Mouse (Mus musculus) left cerebral cortex, adult 2 months (tissue): ENCODE data around the gene Cabp4. TPM values are rescaled to one million over a fixed set of nuclear protein-coding genes. Genes with fewer than 3 reads are reported as not detected.

ENCODE experiments used
- DNase-seq, 2 experiments: peaks; one replicate each; pipeline ENCODE4 v3.0.0; 2021 to 2022; ENCODE audit warnings: low spot score in 2 of 2, mixed read lengths in 1 of 2; ENCODE audit errors: extremely low spot score in 1 of 2
- H3K27ac ChIP-seq: fragments of 200-600 bp; 2 replicates; pipeline ENCODE4 v1.8.1; 2022
- H3K4me3 ChIP-seq: fragments of 200-600 bp; 2 replicates; pipeline ENCODE4 v1.8.1; 2022
- CTCF ChIP-seq: fragments of 200-600 bp; IDR thresholded peaks from 2 replicates; pipeline ENCODE4 v1.8.1; 2022; ENCODE audit warnings: antibody characterized with exemption, mild to moderate bottlenecking, moderate library complexity
- intact Hi-C: fragments of 180-260 bp; cut with DNase I; formaldehyde crosslinking; loops from one replicate; pipeline ENCODE4 v1.15.1; 2025
- total RNA-seq, 2 experiments: library from RNA; stranded (reverse); gene quantifications; 2 replicates each; pipeline ENCODE4 v1.2.3; 2021

The Cabp4 gene
- total RNA-seq, 2 experiments from 2014 or later: 0.26 TPM; not detected in 1

DNA sequence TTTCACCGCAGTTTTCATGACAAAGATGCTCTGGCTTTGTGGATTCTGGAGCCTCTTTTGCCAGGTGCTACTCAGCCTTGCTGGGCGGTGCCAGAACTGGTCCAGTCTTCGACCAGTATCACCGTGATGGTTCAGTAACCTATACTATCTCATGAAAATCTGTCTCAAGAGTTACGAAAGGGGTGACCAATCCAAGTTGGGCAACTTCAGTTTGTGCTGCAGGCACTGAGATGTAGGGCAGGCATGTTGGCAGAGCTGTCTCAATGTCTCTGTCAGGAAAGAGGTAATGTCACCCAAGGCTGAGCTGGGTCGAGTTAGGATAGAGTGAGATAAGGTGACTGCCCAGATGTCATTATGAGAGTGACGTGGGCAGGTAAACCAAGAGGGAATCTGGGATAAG lies 36.6 kb upstream of the Cabp4 start:
- Histone ChIP-seq H3K4me3 (no peak overlapping the region), H3K27ac (no peak overlapping the region)
- intact Hi-C loops: no loop called here
- DNase-seq: no peak
- TF ChIP-seq CTCF: no peak

DNA sequence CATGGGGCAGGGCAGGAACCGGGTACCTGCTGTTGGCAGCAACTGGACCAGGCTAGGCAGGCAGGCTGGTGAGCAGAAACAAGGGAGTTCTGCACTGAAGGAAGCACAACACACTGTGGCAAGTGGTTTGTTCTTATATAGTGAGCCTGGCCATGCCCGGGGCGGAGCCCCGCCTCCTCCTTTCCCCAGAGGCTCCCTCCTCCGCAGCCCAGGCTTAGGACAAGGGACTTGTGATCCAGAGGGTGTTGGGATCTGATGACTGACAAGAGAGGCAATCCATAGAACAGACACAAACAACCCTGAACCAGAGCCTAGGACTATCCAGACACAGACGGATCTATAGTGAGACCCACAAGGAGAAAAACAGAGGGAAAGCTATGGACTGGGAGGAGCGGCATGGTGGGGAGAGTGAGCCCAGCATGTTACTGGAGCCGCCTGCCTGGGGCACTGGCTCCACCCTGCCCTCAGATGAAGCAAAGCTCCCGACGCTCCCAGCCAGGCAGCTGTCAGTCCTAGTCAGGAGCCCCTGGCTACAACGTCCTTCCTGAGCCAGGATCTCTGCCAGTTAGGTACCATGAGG lies 31.6 kb upstream of the Cabp4 start, which contains the start of gene Carns1:
Carns1 (minus strand) TSS at position 112 of the 580 bp plus-strand sequence.
- H3K27ac ChIP-seq: peak within 1 kb of the TSS; percentile 69
- TF ChIP-seq CTCF: no peak
- intact Hi-C loops: no loop called here
- H3K4me3 ChIP-seq: no peak within 1 kb of the TSS
- DNase-seq: no peak

DNA sequence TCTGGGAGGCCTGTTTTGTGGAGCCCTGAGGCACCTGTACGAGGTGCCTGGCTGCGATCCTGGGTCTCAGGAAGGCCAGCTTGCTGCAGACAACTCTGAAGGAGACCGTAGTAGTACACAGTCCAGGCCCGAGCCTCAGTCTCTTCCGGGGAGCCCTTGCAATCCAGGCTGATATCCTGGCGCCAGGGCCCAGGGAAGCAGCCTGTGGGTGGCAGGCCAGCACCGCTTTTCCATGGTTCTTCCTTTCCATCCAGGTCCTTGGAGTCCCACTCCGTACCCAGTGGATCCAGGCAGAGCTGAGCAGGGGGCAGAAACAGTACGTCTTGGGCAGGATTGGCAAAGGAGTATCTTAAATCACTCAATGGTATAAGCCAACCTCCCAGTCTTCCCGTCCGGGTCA lies 29.1 kb upstream of the Cabp4 start:
- Histone ChIP-seq H3K4me3 (no peak overlapping the region), H3K27ac (no peak overlapping the region)
- TF ChIP-seq CTCF: no peak; the same call in none of the 2 replicates
- DNase-seq: no peak
- intact Hi-C loops: no loop called here

DNA sequence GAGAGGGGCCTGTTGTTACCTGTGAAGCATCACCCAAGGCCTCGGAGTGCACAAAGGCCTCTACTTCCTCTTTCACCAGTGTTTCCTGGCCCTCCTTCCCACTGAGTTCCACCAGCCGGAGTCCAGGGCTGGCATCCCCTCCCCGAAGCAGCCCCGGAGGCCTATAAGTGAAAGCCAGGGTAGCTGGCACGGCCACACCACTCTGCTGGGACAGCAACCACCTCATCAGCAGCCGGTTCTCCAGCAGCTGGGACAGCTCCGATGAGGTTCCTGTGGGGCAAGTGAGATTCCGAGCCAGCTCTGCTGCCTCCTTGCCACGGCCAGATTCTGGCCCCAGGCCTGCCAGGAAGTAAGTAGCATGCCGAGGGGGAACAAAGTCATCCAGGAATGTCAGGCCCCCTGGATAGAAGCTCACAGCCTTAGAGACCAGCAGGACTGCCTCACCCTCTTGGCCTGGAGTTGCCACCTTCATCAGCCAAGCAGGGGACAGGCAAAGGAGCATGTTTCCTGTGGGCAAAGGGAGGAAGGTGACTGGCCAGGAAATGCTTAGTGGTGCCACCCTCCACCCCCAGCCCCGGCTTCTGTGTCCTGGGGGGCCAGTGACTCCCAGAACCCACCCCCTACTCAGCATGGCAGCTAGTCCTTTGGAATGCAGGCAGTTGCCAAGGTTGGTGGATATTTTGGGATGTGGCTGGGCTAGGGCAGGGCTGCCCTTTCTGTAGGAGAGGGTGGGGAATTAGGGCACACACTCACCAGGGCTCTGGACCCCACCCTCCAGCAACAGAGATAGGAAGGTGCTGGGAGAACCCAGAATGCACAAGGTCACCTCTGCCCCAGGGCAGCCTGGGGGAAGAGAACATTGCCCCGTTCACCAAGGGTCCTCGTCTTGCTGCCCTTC lies 27.8 kb upstream of the Cabp4 start:
- Histone ChIP-seq H3K4me3 (no peak overlapping the region), H3K27ac (no peak overlapping the region)
- no peak for DNase-seq
- intact Hi-C loops: loop anchor here (2.0 kb wide), 1 partner anchor 57 kb away; no protein-coding TSS in a partner anchor
- TF ChIP-seq CTCF: no peak

DNA sequence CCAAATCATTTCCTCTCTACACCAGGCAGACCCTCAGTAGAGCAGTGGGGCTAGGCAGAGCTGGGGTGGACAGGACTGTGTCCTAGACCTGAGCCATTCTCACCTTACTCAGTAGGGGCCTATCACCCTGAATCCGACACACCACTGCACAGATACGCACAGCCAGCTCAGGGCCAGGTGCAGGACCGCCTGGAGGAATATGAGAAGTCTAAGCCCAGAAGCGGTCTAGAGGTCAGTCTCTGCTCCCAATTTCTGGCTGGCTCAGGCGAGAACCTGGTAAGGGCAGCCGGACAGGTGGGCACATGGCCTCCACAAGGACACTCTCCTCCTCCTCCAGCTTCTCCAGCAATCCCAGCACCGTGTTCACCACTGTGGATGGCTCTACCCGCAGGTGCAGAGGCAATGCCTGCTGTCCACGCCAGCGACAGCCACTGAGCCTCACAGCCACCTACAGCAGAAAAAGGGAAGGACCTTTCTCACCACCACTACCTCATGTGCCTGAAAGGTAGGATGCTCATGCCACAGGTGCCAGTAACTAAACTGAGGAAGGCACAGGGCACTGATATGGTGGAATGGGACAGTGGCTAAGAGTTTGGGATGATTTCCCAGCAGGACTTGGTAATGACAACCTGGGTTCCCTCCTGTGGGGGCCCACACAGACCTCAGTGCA lies 27.0 kb upstream of the Cabp4 start:
- no peak for TF ChIP-seq CTCF
- H3K4me3 ChIP-seq: no peak overlapping the region
- DNase-seq: no peak
- no peak overlapping the region; the same call in 1 of the 2 replicates for H3K27ac ChIP-seq
- intact Hi-C loops: loop anchor here (2.0 kb wide), 1 partner anchor 58 kb away; no protein-coding TSS in a partner anchor

DNA sequence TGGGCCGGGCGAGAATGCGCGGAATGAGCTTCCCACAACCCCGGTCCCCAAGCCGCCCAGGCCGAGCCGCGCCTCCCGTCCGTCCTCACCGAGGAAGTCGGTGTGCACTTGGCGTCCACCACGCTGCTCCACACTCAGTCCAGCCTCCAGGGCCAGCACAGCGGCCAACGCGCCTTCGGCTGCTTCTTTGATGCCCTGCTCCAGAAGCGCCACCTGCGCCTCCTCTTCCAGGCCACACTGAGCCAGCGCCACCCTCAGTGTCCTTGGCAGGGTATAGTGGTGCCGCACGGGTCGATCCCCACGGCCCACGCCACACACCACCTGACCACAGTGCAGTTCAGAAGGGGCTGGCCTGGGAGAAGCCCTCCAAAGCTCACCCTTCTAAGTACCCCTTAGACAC lies 26.0 kb upstream of the Cabp4 start:
- peak in 1 of 2 experiments; percentile 48 for DNase-seq
- peak overlapping the region; percentile 54 for H3K4me3 ChIP-seq
- peak overlapping the region; percentile 89 for H3K27ac ChIP-seq
- no peak for TF ChIP-seq CTCF
- intact Hi-C loops: loop anchor here (1.0 to 2.0 kb wide), 2 partner anchors 22 to 59 kb away; partner anchors contain the start of gene Ppp1ca

DNA sequence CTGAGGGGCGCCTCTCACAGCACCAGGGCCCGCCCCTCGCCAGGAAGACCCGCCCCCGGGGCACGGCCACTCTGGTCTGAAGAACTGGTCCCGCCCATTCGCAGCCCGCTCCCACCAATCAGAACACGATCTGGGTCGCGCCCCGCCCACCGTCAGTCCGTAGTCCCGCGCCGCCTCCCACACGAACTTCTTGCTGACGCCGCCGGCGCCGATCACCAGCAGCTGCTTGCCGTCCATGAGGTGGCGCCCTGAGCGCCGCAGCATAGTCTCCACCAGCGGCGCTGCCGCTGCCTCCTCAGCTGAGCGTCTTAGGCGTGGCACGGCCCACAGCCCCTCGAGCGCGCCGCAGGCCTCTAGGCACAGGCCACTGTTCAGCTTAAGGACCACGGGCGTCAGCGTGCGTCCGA lies 25.5 kb upstream of the Cabp4 start:
- intact Hi-C loops: loop anchor here (1.0 kb wide), 1 partner anchor 23 kb away; the partner anchor contains the start of gene Ppp1ca
- H3K27ac ChIP-seq: peak overlapping the region; percentile 89
- TF ChIP-seq CTCF: peak; percentile 86
- peak; percentile 100 for DNase-seq
- peak overlapping the region; percentile 54 for H3K4me3 ChIP-seq

DNA sequence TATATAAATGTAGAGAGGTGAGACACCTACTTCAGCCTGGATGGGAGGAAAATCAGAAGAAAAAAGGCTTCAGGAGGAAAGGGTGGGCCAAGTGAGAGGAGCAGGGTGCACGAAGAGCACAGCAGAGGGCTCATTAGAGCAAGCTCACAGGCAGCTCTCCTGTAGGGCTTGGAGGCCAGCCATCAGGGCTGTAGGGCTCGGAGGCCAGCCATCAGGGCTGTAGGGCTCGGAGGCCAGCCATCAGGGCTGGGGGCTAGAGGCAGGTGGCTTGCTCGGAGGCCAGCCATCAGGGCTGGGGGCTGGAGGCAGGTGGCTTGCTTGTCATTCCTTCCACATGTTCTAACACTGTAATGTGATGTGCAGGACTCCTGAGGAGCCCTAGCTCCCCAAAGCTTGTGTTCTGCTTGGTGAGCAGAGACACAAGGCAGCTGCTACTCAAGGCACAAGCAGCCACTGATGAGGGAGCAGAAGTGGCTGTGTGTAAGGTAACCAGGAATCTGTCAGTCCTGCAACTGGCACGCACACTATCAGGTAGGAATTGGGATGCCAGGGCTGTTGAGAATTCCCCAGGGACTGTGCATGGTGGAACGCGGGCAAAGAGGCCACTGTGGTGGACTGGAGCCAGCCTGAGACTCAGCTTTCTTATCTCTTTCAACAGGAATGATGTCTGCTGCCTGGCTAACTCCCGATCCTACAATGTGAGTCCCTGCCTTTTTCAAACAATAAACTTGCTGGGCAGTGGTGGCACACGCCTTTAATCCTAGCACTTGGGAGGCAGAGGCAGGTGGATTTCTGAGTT lies 23.0 kb upstream of the Cabp4 start:
- no peak for DNase-seq
- Histone ChIP-seq H3K4me3 (no peak overlapping the region), H3K27ac (no peak overlapping the region)
- TF ChIP-seq CTCF: no peak
- intact Hi-C loops: no loop called here

DNA sequence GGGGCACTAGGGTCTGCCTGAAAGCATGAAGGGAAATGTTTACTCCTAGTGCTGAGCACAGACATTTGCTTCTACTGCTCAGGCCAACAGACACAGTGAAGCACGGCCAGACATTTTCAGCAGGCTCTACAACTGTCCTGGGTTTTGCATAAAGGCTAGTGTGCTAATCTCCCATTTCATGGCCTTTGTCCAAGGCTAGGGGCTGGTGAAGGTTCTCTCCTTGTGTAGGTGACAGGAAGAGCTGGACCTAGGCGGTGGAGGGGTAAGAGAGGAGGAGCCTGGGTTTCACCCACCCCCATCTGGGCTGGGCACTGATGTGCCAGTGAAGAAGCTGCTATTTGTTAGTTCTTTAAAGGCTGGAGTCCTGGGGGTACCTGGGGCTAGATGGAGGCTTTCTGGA lies 20.9 kb upstream of the Cabp4 start:
- DNase-seq: no peak
- no peak overlapping the region for H3K4me3 ChIP-seq
- no peak for TF ChIP-seq CTCF
- intact Hi-C loops: no loop called here
- H3K27ac ChIP-seq: no peak overlapping the region

DNA sequence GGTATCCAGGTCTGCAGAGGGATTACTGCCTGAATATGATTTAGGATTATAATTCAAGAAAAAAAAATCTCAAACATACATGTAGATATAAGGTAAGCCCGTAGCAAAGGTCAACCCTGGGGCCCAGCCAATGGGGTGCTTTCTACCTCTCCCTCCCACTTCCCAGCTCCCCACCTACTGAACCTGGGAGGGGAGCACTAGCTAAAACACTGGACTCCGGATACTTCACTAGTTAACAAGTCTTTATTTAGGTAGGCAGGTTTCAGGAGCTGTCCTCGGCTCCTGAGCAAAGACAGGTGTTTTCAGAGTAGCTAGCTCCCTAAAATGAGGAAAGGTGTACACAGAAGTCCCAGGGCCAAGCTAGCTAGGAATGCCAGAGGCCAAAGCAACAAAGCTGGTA lies 20.3 kb upstream of the Cabp4 start:
- H3K27ac ChIP-seq: no peak overlapping the region
- DNase-seq: no peak
- TF ChIP-seq CTCF: no peak
- H3K4me3 ChIP-seq: no peak overlapping the region
- intact Hi-C loops: no loop called here

DNA sequence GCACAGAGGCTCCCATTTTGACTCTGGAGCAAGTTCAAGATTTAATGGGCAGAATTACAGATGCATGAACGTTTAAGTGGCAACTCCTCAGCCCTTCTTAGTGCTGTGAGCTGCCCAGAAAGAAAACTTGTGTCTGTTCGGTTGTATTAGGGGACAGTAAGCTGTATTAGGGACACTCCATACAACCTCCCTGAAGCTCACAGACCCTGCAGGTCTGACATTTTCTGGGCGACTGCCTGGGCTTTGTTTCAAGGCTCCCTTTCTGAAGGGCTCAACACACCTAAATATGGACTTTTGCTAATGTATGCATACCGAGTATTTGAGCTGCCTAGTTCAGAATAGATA lies 19.7 kb upstream of the Cabp4 start:
- TF ChIP-seq CTCF: no peak
- DNase-seq: no peak
- peak overlapping the region; percentile 84 for H3K27ac ChIP-seq
- peak overlapping the region; percentile 76 for H3K4me3 ChIP-seq
- intact Hi-C loops: no loop called here
